Mouse (Mus musculus) ES-E14 (cell line): ENCODE data around the gene Col8a1.

Experiments used
- HCFC1 ChIP-seq: IDR thresholded peaks from 2 replicates; pipeline ENCODE4 v1.6.1; 2012; ENCODE audit warnings: low read length, inconsistent platforms, borderline replicate concordance; ENCODE audit not compliant: insufficient read depth
- MAFK ChIP-seq: IDR thresholded peaks from 2 replicates; pipeline ENCODE4 v1.6.1; 2014; ENCODE audit warnings: mild to moderate bottlenecking, low read depth, low read length, inconsistent platforms; ENCODE audit not compliant: insufficient read depth
- ZC3H11A ChIP-seq: IDR thresholded peaks from 2 replicates; pipeline ENCODE4 v1.6.1; 2012; ENCODE audit warnings: low read depth, mild to moderate bottlenecking, inconsistent platforms, low read length, borderline replicate concordance

DNA sequence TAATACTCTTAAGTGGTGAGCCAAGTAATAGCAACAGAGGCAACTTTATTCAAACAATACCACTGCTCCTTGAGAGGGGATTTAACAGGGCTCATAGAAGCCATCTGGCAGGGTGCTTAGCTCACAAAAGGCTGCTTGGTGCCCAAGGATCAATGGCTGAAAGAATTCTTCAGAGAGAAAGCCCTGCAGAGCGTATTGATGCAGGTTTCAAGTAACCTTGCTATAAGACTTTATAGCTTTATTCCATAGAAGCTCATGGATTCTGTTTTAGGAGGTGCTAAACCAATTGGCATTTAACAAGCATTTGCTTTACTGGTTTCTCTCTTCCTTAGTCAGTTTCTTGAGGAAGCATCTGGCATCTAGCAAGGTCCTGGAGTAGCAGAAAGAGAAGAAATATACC is 59.8 kb downstream of the Col8a1 start:
- TF ChIP-seq HCFC1 (no peak), ZC3H11A (no peak), MAFK (no peak)
